Mouse (Mus musculus) mouse embryonic stem cell (cell line): ENCODE measurements around the gene Fbxo17.

Source experiments
- in situ Hi-C, 2 experiments: fragments of 300-500 bp; cut with MboI; formaldehyde crosslinking; loops; 1 replicate in 1 of 2; 3 replicates in 1 of 2; pipeline ENCODE4 v1.14.3; 2019 to 2020; ENCODE audit warnings: low sequenced_read_pairs in 2 of 2, low pct_unique_long_range_greater_than_20kb in 1 of 2, mixed read lengths in 1 of 2; ENCODE audit not compliant: unreplicated experiment in 1 of 2

The Fbxo17 gene

DNA sequence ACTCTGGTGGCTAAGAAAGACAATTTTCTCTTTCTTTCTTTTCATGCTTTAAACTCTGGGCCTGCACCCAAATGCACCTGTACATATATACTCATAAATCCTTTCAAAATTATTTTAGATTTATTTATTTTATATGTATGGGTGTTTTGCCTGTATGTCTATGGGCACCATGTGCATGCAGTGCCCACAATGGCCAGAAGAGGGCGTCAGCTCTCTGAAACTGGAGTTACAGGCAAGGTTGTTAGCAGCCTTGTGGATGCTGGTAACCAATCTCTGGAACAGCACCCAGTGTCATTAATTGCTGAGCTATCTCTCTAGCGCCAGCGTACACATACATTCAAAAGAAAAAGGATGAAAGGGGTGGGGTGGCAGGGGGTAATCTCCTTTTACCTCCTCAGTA is 5.6 kb upstream of the Fbxo17 start:
- in situ Hi-C loops: no loop called here

DNA sequence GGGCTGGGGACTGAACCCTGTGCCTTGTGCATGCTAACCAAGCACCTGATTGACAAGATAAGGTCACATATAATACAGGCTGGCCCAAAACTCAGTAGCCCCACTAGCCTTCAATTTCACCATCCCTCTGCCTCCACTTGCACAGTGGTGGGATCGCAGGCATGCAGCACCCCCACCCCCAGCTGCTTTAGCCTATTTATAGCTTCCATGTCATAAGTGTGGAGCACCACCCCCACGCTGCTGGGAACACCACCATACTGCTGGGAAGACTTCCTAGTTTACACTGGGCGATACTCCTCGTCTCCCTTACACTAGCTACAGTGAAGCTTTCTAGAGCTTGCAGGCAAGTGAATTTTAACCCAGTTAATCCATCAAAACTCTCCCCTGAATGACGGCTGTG is 1.9 kb upstream of the Fbxo17 start:
- in situ Hi-C loops: no loop called here

DNA sequence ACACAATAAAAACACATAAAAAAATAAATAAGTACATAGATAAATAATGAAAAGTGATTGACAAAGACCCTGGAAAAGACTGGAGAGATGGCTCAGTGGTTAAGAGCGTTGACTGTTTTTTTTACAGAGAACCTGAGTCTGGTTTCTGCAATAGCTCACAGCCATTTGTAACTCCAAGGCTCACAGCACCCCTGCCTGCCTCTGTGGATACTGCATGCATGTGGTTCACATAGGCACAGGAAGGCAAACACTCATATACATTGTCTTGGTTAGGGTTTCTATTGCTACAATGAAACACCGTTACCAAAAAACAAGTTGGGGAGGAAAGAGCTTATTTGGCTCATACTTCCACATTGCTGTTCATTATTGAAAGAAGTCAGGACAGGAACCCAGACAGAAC is 1.0 kb upstream of the Fbxo17 start:
- in situ Hi-C loops: no loop called here

DNA sequence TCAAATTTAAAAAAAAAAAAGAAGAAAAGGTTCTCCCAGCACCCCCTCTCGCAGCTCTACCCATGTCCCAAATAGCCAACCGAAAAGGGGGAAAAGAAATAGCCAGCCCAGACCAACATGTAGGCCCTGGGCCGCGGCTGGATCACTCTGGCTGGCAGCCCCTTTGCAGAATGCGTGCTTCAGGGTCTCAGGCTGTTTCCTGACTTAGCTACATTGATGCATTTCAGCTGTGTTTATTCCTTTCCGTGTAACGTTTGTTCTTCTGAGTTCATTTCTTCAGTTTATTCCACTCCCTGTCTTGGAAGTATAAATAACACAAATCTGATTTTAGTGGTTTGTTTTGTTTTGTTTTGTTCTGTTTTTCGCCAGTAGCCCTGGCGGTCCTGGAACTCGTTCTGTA is 1.1 kb downstream of the Fbxo17 start:
- in situ Hi-C loops: no loop called here

DNA sequence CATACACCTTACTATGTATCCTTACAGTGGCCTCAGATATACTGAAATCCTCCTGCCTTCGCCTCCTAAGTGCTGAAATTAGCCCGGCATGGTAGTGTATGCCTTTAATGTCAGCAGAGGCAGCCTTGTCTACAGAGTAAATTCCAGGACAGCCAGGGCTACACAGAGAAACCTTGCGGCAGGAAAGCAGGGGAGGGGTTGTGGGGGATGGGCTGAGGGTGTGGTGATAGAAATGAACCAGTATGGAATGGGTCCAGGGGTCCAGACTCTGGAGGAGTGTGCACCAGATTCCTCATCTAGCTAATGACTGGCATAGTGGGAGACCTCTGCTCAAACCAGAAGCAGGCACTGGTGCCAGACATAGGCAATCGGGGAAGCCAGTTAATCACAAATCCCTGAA is 2.6 kb downstream of the Fbxo17 start:
- in situ Hi-C loops: no loop called here

DNA sequence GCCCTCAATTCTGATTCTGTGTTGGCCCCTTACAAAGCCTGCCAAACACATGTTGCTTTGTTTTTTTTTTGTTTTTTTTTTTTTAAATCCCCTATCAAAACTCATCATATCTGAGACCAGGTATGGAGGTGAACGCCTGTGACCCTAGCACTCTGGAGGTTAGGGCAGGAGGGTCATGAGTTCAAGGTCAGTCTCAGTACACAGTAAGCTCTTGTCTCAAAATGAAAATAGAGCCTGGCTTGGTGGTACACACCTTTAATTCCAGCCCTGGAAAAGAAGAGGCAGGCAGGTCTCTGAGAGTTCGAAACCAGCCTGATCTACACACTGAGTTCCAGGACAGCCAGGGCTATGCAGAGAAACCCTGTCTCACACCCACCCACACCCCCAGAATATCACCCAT is 3.0 kb downstream of the Fbxo17 start:
- in situ Hi-C loops: loop anchor here in 1 of 2 experiments (10.0 kb wide), 1 partner anchor 105 kb away; no protein-coding TSS in a partner anchor

DNA sequence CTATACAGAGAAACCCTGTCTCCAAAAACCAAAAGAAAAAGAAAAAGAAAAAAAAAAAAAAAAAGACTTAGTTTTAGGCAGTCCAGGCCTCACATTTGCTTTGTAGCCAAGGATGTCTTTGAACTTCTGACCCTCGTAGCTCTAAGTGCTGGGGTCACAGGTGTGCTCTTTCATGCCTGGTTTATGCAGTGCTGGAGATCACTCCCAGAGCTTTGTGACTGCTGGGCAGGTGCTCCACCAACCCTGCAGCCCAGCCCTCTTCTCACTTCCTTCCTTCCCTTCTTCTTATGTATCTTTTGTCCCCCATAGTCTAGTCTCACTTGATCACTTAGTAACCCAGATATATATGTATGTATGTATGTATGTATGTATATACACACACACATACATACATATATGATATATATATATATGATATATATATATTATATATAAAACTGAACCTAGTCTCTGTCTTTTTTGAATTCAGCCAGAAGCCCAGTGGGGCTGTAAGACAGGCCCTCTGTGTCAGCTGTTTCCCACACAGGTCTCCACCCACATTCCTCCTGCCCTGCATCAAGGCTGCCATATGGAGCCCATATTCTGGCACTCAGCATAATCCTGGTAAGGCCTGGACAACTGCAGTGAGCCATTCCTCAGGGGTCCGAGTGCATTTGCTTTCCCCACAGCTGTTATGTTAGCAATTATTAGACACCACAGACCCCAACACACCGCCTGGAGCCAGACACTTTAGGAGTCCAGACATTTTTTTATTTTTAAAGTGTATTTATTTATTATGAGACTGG is 4.3 kb downstream of the Fbxo17 start:
- in situ Hi-C loops: loop anchor here in 1 of 2 experiments (10.0 kb wide), 1 partner anchor 106 kb away; no protein-coding TSS in a partner anchor

DNA sequence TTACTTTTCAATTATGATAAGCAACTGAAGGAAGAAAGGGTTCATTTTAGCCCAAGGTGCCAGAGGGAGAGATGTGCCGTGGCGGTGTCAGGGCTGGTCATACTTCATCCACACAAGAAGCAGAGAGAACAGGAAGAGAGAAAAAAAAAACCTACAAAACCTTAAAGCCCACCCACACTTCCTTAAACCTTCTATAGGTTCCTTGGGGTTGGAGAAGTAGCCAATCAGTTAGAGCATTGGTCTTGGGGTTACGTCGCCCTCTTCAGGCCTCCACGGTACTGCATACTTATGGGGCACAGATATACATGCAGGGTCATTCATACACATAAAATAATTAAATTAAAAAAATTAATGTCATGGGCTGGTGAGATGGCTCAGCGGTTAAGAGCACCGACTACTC is 5.5 kb downstream of the Fbxo17 start:
- in situ Hi-C loops: loop anchor here in 1 of 2 experiments (10.0 kb wide), 1 partner anchor 107 kb away; no protein-coding TSS in a partner anchor

DNA sequence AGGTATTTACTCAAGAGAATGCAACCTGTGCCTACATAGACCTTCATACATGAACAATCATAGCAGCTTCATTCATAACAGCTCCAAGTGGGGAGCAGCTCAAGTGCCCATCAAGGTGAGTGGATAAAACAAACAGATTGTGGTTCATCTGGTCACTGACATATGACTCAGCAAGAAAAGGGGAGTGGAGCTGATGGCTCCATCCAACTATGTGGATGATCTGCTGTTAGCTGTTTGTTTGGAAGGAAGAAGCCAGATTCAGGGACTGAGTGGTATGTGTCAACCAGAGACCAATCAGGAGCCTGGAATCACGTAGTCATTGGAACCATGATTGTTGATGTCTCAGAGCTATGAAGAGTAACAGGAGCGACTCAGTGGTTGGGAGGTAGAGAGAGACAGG is 8.0 kb downstream of the Fbxo17 start:
- in situ Hi-C loops: loop anchor here (5.0 to 10.0 kb wide), 2 partner anchors 110 to 117 kb away; no protein-coding TSS in a partner anchor

DNA sequence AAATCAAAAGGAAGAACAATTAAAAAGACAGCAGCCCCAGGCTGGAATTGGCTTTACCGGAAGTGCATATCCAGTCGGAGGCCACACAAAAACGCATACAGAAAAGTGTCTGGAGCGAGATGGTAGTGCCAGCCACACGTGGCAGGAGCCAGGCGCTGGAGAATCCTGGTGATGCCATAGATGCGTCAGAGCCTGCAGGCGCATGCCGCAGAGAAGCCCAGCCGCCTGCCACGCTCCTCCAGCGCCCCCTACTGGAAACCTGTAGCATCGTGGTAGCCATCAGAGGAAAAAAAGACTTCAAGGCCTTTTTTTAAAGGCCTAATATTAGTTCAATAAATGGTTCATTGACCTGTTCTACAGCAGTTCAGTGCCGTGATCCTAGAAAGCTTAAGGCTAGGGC is 10.0 kb downstream of the Fbxo17 start:
- in situ Hi-C loops: loop anchor here (5.0 to 10.0 kb wide), 2 partner anchors 112 to 119 kb away; no protein-coding TSS in a partner anchor

DNA sequence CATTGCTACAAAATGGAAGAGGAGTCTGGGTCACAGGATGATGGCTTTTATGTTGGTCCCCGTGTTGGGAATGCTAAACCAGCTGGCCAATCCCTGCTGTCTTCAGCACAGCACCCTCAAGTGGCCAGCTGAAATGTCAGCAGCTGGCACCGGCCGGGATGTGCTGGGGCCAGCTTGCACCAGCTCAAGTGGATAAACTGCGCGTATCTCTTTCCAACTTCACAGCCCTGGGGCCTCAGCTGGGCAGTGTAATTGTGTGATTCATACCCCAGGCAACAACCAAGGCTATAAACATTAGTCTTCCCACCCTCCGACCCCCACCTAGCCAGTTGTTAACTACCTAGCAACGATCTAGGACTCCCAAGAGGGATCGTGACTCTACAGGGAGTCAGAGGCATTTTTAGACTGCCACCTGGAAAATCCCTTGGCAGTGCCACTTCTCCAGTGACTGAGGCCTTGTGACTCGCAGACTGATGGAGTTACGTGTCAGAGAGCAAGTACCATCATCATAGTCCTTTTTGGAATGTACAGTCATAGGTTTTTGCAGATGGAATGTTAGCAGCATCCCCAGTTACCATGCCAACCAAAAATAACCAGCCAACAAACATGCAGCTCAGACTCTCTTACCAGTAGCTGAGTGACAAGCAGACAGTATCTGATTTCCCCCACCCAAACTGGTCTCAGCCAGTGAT is 11.2 kb downstream of the Fbxo17 start:
- in situ Hi-C loops: loop anchor here (5.0 to 10.0 kb wide), 2 partner anchors 113 to 120 kb away; no protein-coding TSS in a partner anchor

DNA sequence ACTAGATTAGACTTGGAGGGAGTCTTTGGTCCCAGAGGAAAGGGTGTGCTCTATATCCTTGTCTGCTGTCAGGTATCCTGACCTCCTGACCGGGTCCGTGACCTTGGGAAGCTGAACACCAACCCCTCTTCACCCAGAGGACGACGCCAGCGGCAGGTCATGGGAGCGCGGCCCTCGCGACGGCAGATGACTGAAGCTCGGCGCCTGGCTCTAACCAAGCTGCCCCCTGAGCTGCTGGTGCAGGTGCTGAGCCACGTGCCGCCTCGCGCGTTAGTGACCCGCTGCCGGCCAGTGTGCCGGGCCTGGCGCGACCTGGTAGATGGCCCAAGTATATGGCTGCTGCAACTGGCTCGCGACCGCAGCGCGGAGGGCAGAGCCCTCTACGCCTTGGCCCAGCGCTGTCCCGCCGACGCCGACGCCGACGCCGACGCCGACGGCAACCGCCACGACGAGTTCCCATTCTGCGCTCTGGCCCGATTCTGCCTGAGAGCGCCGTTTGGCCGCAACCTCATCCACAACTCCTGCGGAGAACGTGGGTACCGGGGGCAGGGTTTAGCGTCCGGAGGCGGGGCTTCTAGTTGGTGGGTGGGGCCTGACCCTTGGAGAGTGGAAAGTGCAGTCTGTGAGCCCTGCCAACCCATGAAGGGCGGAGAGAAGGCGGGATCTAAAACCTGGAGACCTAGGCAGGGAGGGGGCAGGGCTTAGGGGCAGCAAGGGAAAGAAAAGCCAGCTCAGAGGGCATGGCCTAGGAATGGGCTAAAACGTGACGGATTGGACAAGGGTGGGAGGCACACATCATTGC is 15.9 kb downstream of the Fbxo17 start:
- in situ Hi-C loops: no loop called here

DNA sequence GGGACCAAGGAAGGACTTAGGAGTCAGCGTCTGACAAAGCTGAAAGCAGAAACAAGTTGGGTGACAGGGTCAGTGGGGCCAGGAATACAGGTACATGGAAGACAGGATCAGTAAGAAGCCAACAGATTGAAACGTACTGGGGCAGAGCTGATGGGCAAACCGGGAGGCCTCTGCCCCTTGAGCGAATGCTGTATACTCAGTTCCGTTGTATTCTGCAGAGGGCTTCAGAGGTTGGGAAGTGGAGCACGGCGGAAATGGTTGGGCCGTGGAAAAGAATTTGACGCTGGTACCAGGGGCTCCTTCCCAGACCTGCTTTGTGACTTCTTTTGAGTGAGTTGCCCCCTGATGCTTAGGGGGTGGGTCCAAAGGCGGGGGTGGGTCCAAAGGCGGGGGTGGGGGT is 16.6 kb downstream of the Fbxo17 start:
- in situ Hi-C loops: no loop called here

DNA sequence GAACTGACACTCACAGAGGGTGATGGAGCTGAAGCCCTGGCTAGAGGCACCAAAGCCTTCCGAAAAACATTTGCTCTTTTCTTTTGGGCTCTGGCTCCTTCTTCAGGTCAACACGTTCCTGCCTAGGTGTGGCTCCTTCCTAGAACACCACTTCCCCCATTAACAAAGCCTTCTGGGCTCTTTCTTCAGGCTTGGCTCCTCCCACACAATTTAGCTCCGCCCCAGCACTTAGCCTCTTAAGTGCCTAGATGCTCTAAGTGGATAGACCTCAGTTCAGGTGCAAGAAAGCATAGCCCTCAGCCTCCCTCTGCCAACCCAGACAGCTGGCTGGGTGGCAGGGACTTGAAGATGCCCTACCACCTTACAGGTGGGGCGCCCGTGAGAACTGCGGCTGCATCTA is 19.1 kb downstream of the Fbxo17 start:
- in situ Hi-C loops: no loop called here

DNA sequence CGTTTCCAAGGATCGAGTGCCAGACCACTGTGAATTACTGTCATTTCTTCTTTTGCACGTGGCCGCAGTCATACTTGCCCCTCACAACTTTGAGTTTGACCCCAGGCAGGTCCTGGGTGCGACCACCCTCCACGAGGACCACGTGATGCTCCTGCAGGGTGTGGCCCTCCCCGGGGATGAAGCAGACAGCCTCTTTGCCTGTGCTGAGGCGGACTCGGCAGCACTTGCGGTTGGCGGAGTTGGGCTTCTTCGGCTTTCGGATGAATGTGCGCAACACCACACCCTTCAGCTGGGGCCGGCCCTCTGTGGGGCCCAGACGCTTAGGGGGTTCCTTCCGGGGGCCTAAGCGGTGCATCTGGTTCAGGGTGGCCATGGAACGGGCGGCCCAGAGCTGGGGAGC is 23.2 kb downstream of the Fbxo17 start:
- in situ Hi-C loops: no loop called here

DNA sequence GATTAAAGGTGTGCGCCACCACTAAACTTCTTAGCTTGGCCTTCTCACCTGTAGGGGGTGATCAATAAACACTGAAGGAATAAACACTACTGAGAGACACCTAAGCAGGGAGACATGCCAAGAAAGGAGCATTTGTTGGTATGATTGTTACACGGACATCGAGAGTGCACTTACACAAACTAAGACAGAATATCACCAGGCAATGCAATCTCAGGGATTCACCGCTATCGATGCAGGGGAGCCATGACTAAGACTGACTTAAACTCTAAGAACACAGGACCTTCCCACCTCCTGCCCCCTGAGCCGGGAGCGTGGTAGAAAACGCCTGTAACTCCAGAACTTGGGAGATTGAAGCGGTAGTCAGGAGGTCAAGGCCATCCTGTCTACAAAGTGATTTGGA is 24.3 kb downstream of the Fbxo17 start:
- in situ Hi-C loops: no loop called here

DNA sequence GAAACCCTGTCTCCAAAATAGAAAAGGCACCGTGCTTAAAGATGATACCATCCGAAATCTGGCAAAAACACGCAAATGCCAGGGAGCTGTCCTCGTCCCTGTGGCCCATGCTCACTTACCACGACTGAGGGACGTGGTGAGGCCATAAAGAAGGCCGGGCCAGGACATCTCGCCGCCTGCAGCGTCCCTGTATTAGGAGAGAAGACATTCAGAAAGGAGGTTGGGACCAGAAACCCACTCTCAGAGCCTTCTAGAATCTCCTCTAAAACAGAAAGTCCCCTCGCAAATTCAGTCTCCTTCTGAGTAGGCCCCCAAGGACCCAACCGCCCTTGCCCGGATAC is 24.7 kb downstream of the Fbxo17 start:
- in situ Hi-C loops: no loop called here

DNA sequence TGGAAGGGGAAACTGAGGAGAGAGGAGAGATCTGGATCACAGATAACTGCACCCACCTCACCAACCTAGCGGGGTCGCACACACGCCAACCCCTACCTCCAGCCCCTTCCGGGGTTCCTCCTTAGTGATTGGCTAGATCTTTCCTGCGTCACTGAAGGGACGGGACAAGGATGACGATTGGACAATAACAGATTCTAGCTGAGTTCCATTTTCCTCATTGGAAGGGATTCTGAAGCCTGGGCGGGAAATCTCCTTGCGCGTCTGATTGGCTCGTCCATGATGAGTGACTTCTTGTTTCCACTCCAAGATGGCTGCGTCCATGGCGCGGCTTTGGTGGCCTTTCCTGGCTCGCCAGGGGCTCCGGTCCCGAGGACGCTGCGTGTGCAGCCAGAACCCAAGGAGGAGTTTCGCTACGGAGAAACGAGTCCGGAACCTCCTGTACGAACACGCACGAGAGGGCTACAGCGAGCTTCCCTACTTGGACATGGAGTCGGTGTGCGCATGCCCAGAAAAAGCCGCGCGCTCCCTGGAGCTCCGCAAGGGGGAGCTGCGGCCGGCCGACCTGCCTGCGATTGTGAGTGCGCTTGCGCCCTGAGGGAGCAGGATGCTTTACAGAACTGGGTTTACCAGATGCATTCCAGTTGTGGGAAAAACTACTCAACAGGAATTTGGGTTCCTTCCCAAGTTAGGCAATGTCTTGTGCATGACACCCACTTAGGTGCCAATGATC is 25.3 kb downstream of the Fbxo17 start, which contains the start of the genes Mrps12 and Sars2:
Gene Mrps12, minus strand, starts transcription at position 112 of the 730 bp plus-strand sequence.
Gene Sars2, plus strand, starts transcription at position 284 of the 730 bp plus-strand sequence.
- in situ Hi-C loops: no loop called here
